Mouse (Mus musculus): Measurements from ENCODE around the gene Hoxd12.

DNA sequence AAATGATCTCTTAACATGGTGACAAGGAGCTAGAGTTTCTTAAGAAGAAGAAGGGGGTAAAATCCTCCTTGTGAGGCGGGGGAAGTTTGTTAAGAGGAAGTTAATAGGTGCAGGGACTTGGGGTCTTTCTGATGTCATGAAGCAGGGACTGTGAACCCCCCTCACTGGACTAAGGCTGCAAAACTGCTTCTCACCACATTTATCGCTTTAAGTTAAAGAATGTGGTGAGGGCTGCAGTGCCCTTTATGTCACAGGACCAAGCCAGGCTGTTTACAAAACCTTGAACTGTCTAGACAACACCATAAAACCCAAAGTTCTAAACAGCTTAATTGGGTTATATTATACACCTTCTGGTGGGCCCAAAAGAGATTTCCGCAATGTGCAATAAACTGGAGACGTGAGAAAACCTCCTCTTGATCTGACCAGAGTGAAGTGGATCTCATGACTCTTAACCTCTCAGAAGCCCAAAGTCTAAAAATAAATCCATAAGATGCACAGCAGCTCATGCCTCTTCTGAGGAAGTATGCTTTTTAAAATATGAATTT, 10.3 kb downstream of the Hoxd12 start:
- TF ChIP-seq CTCF (conservative IDR thresholded peaks at IDR 0.05; ENCODE audit: insufficient read depth, insufficient read length, low read depth, low read length) (no peak), POLR2A (IDR thresholded peaks at IDR 0.05; ENCODE audit: low read depth, low read length) (no peak)
